Mouse (Mus musculus): ENCODE measurements around the gene Lrrc4. TPM values are rescaled to one million over a fixed set of nuclear protein-coding genes. Genes with fewer than 3 reads are reported as not detected.

The Lrrc4 gene
- total and polyA plus RNA-seq, 2 experiments from 2014 or later, result 5.8 to 61.2 TPM

DNA sequence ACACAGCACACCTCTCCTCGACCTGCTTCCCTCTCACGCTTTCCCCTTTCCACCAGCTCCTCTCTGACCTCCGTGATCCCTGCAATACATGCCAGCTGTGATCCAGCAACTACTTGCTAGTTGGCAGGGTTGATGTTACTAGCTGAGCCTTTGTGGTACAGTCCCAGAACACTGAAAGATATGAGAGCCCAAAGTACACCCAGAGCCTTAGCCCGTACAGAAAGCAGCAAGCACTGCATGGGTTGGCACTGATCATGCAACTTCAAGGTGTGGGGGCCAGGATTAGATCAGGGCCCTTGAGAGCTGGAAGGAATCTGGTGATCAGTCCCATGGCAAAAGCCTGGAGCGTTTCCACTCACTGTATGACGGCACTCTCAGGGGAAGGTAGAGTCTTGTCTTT is 16.1 kb upstream of the Lrrc4 start:
- Histone ChIP-seq H3K36me3 (ENCODE audit: insufficient read depth, low read length) (no peaks in the 10 kb centered on the region), H3K27ac (ENCODE audit: low read depth, low read length) (no peak overlapping the region), H3K4me1 (ENCODE audit: insufficient read depth, low read length) (no peaks in the 10 kb centered on the region), H3K9me3 (ENCODE audit: low read length) (no peaks in the 10 kb centered on the region), H3K4me3 (ENCODE audit: low read depth, low read length) (no peak overlapping the region), H3K9ac (replicated peaks; ENCODE audit: low read length, poor library complexity, severe bottlenecking) (no peak overlapping the region), H3K27me3 (ENCODE audit: insufficient read depth, low read length) (no peaks in the 10 kb centered on the region), H3K4me2 (ENCODE audit: low read depth, low read length, poor library complexity, severe bottlenecking) (no peak overlapping the region)
- DNase-seq (ENCODE audit: low spot score), result no peak
- WGBS, result 71% methylated on average over 6 of the region's 6 CpGs
- no peak for ATAC-seq (ENCODE audit: low FRiP score)
- TF ChIP-seq CTCF (IDR thresholded peaks at IDR 0.05), result no peak

DNA sequence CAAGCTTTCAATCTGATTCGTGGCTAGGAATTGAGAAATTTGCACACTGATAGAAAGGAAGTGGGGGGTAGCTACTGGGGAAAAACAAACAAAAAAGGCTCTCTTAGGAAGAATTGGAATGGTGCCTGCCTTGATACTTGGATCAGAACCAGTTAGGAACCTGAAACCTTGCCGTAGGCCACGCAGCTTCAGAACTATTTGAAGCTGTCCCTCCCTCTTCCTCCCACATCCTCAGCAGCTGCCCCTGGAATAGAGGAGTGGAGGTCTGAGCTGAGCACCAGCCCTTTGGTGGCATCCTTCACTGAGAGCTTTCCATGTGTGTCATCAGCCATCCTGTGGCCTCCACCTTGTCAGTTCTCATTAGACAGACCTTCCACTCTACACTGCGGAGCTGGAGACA is 14.1 kb upstream of the Lrrc4 start:
- TF ChIP-seq CTCF (IDR thresholded peaks at IDR 0.05), result no peak
- no peaks in the 10 kb centered on the region for H3K36me3 ChIP-seq (ENCODE audit: insufficient read depth, low read length)
- H3K4me1 ChIP-seq (ENCODE audit: insufficient read depth, low read length), result no peaks in the 10 kb centered on the region
- H3K9me3 ChIP-seq (ENCODE audit: low read length), result no peaks in the 10 kb centered on the region
- 25% methylated on average over 4 of the region's 4 CpGs for WGBS
- H3K27ac ChIP-seq (ENCODE audit: low read depth, low read length), result no peak overlapping the region
- DNase-seq (ENCODE audit: low spot score) (no peak), ATAC-seq (ENCODE audit: low FRiP score) (no peak)
- no peak overlapping the region for H3K4me3 ChIP-seq (ENCODE audit: low read depth, low read length)
- no peak overlapping the region for H3K9ac ChIP-seq (replicated peaks; ENCODE audit: low read length, poor library complexity, severe bottlenecking)
- no peak overlapping the region for H3K4me2 ChIP-seq (ENCODE audit: low read depth, low read length, poor library complexity, severe bottlenecking)
- no peaks in the 10 kb centered on the region for H3K27me3 ChIP-seq (ENCODE audit: insufficient read depth, low read length)

DNA sequence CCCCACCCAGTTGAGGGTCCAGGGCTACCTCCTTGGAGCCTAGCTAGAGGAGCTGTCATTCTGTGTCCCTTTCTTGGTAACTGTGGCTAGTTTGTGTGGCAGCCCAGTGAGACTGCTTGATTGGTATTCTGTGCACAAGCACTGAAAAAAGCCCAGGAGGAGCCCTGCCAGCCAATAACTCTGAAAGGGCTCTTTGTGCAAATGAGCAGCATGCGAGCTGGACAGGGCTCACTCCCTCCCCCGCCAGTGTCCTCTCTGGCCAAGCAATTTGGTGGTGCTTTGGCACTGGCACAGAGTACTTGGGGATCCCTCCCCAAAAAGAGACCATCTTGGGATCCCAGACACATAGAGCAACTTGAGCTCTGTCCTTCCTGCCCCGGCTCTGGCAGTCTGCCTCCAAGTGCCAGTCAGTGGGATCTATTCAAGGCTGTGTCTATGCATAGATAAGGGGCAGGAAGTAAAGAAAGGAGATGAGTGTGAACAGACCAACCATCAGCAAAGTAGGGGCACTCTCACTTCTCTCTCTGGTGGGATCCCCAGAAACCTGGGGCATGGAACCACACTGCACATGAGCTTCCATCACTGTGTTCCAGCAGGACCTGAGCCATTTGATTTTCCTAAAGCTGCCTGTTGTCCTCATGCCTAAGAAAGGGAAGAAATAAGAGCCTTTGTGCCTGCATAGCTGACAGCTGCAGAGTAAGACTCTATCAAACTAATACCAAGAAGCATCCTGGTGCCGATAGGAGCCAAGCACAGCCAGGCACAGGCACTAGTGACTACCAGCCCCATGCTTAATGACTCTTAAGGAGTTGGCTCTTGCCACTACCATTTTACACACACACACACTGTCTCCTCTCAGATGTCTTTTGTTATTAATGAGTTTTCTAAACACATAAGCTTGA is 11.1 kb upstream of the Lrrc4 start:
- no peak overlapping the region for H3K4me2 ChIP-seq (ENCODE audit: low read depth, low read length, poor library complexity, severe bottlenecking)
- H3K9me3 ChIP-seq (ENCODE audit: low read length), result no peaks in the 10 kb centered on the region
- H3K27ac ChIP-seq (ENCODE audit: low read depth, low read length), result peak overlapping the region; percentile 65
- peak; percentile 90 for ATAC-seq (ENCODE audit: low FRiP score)
- no peak overlapping the region for H3K9ac ChIP-seq (replicated peaks; ENCODE audit: low read length, poor library complexity, severe bottlenecking)
- no peak for TF ChIP-seq CTCF (IDR thresholded peaks at IDR 0.05)
- H3K4me1 ChIP-seq (ENCODE audit: insufficient read depth, low read length), result no peaks in the 10 kb centered on the region
- H3K27me3 ChIP-seq (ENCODE audit: insufficient read depth, low read length), result no peaks in the 10 kb centered on the region
- H3K4me3 ChIP-seq (ENCODE audit: low read depth, low read length), result no peak overlapping the region
- no peaks in the 10 kb centered on the region for H3K36me3 ChIP-seq (ENCODE audit: insufficient read depth, low read length)
- peak; percentile 90 for DNase-seq (ENCODE audit: low spot score)
- WGBS, result 36% methylated on average over 4 of the region's 4 CpGs

DNA sequence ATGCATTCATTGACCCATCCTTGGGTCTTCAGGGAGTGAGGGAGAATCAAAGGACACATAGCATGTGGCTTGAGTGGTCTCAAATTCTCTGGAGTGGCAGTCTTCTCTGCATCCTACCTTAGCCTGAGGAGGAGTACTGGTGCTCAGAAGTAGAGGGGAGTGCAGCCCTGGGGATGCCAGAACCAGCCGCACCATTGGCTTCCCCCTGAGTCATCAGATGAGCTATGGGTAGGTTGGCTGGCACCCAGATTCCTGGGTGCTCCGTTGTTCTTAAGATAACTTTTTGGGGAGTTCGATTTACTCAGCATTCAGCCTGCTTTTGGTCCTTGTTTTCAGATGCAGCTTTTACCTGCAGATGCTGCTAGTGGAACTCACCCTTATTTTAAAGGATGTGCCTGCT is 10.0 kb upstream of the Lrrc4 start:
- TF ChIP-seq CTCF (IDR thresholded peaks at IDR 0.05), result no peak
- no peaks in the 10 kb centered on the region for H3K36me3 ChIP-seq (ENCODE audit: insufficient read depth, low read length)
- no peak overlapping the region for H3K9ac ChIP-seq (replicated peaks; ENCODE audit: low read length, poor library complexity, severe bottlenecking)
- H3K4me3 ChIP-seq (ENCODE audit: low read depth, low read length), result no peak overlapping the region
- 72% methylated on average over 3 of the region's 3 CpGs for WGBS
- H3K27me3 ChIP-seq (ENCODE audit: insufficient read depth, low read length), result no peaks in the 10 kb centered on the region
- H3K4me2 ChIP-seq (ENCODE audit: low read depth, low read length, poor library complexity, severe bottlenecking), result no peak overlapping the region
- no peaks in the 10 kb centered on the region for H3K9me3 ChIP-seq (ENCODE audit: low read length)
- H3K27ac ChIP-seq (ENCODE audit: low read depth, low read length), result peak overlapping the region; percentile 47; the same call in 1 of the 2 replicates
- no peak for ATAC-seq (ENCODE audit: low FRiP score)
- DNase-seq (ENCODE audit: low spot score), result no peak
- no peaks in the 10 kb centered on the region for H3K4me1 ChIP-seq (ENCODE audit: insufficient read depth, low read length)

DNA sequence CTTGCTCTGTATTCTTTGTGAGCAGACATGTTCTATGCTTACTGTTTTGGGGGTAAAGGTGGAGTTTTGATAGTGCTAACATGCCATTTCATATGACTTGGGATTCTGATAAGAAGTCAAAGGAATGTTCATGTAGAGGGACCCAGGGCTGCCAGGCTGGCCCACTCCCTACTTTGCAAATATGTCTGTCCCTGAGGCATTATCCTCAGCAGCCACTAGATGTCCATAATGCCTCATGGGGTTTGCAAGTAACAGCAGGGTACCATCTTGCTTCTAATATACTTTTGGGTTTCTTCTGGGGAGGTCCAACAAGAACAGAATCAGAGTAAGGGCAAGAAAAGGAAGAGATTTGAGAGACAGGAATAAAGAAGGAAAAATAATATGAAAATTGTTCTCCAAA is 5.1 kb upstream of the Lrrc4 start:
- Histone ChIP-seq H3K4me3 (ENCODE audit: low read depth, low read length) (no peak overlapping the region), H3K9me3 (ENCODE audit: low read length) (no peaks in the 10 kb centered on the region), H3K27me3 (ENCODE audit: insufficient read depth, low read length) (no peaks in the 10 kb centered on the region), H3K27ac (ENCODE audit: low read depth, low read length) (no peak overlapping the region), H3K4me2 (ENCODE audit: low read depth, low read length, poor library complexity, severe bottlenecking) (no peak overlapping the region), H3K9ac (replicated peaks; ENCODE audit: low read length, poor library complexity, severe bottlenecking) (no peak overlapping the region), H3K36me3 (ENCODE audit: insufficient read depth, low read length) (no peaks in the 10 kb centered on the region), H3K4me1 (ENCODE audit: insufficient read depth, low read length) (0 out of 2 replicates have a peak, but pooled peaks cover 3% of the 10 kb centered on the region)
- TF ChIP-seq CTCF (IDR thresholded peaks at IDR 0.05), result peak; percentile 79
- ATAC-seq (ENCODE audit: low FRiP score), result no peak
- DNase-seq (ENCODE audit: low spot score), result no peak

DNA sequence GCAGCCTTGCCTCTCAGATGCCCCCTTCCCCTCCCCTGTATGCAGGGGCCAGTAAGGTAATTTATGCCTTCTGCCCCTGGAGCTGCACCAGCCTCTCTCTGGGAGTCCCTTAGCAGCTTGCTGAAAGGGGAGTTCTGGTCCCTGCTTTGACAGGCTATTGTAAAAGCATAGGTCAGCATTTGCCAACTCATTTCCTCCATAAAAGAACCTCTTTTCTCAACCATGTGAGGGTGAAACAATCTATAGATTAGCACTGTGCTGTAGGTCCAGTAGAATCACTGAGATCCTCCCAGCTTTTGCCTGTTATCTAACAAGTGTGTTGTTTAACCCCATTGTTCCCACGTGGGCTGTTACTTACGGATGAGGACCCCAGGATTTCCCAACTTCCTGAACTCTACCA is 2.5 kb upstream of the Lrrc4 start:
- Histone ChIP-seq H3K9me3 (ENCODE audit: low read length) (no peaks in the 10 kb centered on the region), H3K4me1 (ENCODE audit: insufficient read depth, low read length) (peaks cover 18% of the 10 kb centered on the region; the same call in 1 of the 2 replicates), H3K27ac (ENCODE audit: low read depth, low read length) (peak overlapping the region; percentile 91; the same call in 1 of the 2 replicates), H3K27me3 (ENCODE audit: insufficient read depth, low read length) (no peaks in the 10 kb centered on the region), H3K4me3 (ENCODE audit: low read depth, low read length) (peak overlapping the region; percentile 91), H3K9ac (replicated peaks; ENCODE audit: low read length, poor library complexity, severe bottlenecking) (no peak overlapping the region), H3K36me3 (ENCODE audit: insufficient read depth, low read length) (no peaks in the 10 kb centered on the region), H3K4me2 (ENCODE audit: low read depth, low read length, poor library complexity, severe bottlenecking) (peak overlapping the region; percentile 94)
- no peak for TF ChIP-seq CTCF (IDR thresholded peaks at IDR 0.05)
- 40% methylated on average over 2 of the region's 2 CpGs for WGBS
- DNase-seq (ENCODE audit: low spot score) (no peak), ATAC-seq (ENCODE audit: low FRiP score) (no peak)

Measured in midbrain, postnatal 0 days (tissue).